Mouse (Mus musculus): ENCODE measurements around the gene Batf3.

DNA sequence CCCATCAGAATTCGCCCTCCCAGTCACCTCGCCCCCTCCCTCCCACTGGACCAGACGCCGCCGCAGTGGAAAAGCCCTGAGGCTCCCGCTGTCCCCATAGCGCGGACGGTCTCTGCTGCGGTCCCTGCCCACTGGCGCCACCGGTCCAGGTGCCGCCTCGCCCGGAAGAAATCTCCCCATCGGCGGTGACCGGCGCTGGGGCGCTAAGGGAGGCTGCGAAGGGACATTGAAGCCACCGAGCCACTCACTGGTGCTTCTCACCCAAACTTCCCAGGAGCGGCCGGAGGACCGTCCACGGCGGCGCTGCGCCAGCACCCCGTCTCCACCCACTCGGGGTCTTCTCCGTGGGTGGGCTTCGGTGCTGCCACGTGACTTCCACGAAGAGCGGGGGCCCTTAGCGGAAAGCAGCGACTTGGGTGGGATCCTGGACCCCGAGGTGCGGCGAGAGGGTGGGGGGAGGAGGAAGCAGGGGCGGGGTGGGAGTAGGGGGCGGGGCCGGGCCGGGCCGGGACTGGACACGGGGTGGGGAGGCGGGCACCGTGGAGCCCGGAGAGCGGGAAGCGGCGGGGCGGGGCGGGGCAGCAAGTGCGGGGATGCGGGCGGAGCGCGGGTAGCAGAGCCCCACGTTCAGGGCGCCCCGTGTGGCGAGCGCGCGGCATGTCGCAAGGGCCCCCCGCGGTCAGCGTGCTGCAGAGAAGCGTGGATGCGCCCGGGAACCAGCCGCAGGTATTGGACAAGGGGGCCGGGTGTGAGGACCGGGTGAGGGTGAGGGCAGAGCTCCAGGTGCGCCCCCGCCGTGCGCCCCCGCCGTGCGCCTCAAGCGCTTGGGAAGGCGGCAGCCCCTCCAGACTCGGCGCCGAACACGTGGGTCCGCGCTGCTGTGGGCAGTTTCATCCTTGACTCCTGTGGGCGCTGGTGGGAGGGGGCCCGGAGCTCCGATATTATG, at the start of gene Batf3:
- no peak for TF ChIP-seq EP300 (IDR thresholded peaks at IDR 0.05; ENCODE audit: insufficient read depth, low read depth, low read length)
- no peak for TF ChIP-seq POLR2A (IDR thresholded peaks at IDR 0.05; ENCODE audit: insufficient read depth, low read depth, low read length)
